Mouse (Mus musculus) inflammation-experienced regulatory T-cells, adult 16 weeks (primary cell): Measurements from ENCODE around the gene Ppie. TPM values are rescaled to one million over a fixed set of nuclear protein-coding genes. Genes with fewer than 3 reads are reported as not detected.

Experiments used
- polyA plus RNA-seq: library from polyadenylated mRNA; unstranded; fragments of 100-300 nt; shearing (Covaris generic); gene quantifications from one replicate; pipeline ENCODE4 v1.2.1, GENCODE M21; 2017

Gene Ppie
- polyA plus RNA-seq = 101 TPM

DNA sequence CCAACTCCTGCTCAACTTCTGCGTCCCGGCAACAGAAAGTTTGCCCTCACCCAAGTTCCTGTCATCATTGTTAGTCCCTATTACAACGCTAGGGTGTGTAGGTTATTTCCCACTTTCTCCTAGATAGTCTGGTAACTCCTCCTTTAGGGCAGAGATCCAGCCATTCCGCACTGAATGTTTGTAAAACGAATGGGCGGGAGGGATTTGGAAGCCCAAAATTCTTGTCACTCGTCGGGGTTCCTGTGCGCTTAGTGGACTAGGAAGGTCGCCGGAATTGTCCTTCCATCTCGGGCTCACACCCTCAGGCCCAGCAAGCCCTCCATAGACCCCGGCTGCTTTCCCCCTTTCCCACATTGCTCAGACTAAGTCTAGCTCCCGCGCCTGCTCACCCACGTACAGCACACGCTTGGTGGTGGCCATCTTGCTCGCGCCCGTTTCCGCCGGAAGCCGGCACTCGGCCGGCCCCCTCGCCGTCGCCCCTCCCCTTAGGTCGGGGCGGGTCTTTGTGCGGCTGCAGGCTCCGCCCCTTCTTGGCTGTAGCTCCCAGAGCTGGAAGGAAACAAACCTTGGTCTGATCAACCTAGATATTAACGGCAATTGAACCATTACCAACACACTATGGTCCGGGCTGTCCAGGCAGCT, at the start of gene Ppie:
Gene Ppie, minus strand, starts transcription at position 439 of the 642 bp plus-strand sequence.

GRCm38 (mm10) chr4:123182328-123183238, 42.8 kb upstream of the Ppie start, which contains the start of gene Hpcal4:
Gene Hpcal4 (plus strand): TSS chr4:123183227.

GRCm38 (mm10) chr4:123116011-123116410, 23.7 kb downstream of the Ppie start, which contains the start of gene Oxct2b:
Gene Oxct2b (plus strand): TSS chr4:123116266.

GRCm38 (mm10) chr4:123104651-123105450, 34.9 kb downstream of the Ppie start, which contains the start of gene Bmp8b:
Gene Bmp8b (plus strand): TSS chr4:123105165.

Other genes with a start within 250 kb of the Ppie start
- gene Mfsd2a, start 178.8 kb downstream of the Ppie start, polyA plus RNA-seq = 3.1 TPM
- gene Mycl, start 144.3 kb downstream of the Ppie start, polyA plus RNA-seq = not detected
- gene Trit1, start 123.4 kb downstream of the Ppie start, polyA plus RNA-seq = 26.1 TPM
- gene Bmp8b, start 34.8 kb downstream of the Ppie start, polyA plus RNA-seq = 0.21 TPM
- gene Oxct2b, start 23.7 kb downstream of the Ppie start, polyA plus RNA-seq = not detected
- not detected for gene Hpcal4, start 43.3 kb upstream of the Ppie start, polyA plus RNA-seq
- gene Nt5c1a, start 61.6 kb upstream of the Ppie start, polyA plus RNA-seq = not detected
- gene Heyl, start 93.6 kb upstream of the Ppie start, polyA plus RNA-seq = 0.09 TPM
- 6.6 TPM for gene Pabpc4, start 122.4 kb upstream of the Ppie start, polyA plus RNA-seq
- not detected for gene Oxct2a, start 183.7 kb upstream of the Ppie start, polyA plus RNA-seq
- gene Bmp8a, start 203.3 kb upstream of the Ppie start, polyA plus RNA-seq = not detected